Mouse (Mus musculus): ENCODE results near the gene Pfn1. TPM values are rescaled to one million over a fixed set of nuclear protein-coding genes. Genes with fewer than 3 reads are reported as not detected.

Gene Pfn1
- total and polyA plus RNA-seq, 2 experiments from 2014 or later = 486 to 600 TPM

DNA sequence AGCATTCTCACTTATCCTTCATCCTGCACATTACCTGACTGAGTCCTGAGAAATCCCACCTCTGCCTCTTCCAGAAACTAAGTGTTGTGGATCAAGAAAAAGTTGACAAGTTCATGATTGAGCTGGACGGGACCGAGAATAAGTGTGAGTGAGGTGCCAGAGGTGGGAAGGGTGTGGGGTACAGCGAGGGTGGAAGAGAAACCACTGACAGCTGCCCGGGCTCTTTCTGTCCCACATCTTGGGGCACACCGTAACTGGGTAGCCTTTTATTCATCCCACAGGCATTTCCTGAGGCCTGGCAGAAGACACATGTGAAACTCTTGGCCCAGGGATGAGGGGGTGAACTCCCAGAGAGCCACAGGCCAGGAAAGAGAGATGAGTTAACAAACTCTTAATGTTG, 4.1 kb upstream of the Pfn1 start:
- ATAC-seq (ENCODE audit: low FRiP score) (no peak), DNase-seq (ENCODE audit: low spot score) (no peak)
- TF ChIP-seq CTCF (IDR thresholded peaks at IDR 0.05) = no peak
- Histone ChIP-seq H3K4me3 (ENCODE audit: low read depth, low read length) (no peak overlapping the region), H3K9me3 (ENCODE audit: low read length) (no peaks in the 10 kb centered on the region), H3K27ac (ENCODE audit: low read depth, low read length) (no peak overlapping the region), H3K4me1 (ENCODE audit: insufficient read depth, low read length) (peaks cover 5% of the 10 kb centered on the region; the same call in 1 of the 2 replicates), H3K9ac (replicated peaks; ENCODE audit: low read length, poor library complexity, severe bottlenecking) (no peak overlapping the region), H3K36me3 (ENCODE audit: insufficient read depth, low read length) (peaks cover 13% of the 10 kb centered on the region), H3K27me3 (ENCODE audit: insufficient read depth, low read length) (no peaks in the 10 kb centered on the region), H3K4me2 (ENCODE audit: low read depth, low read length, poor library complexity, severe bottlenecking) (no peak overlapping the region)
- 92% methylated on average over 5 of the region's 5 CpGs for WGBS

DNA sequence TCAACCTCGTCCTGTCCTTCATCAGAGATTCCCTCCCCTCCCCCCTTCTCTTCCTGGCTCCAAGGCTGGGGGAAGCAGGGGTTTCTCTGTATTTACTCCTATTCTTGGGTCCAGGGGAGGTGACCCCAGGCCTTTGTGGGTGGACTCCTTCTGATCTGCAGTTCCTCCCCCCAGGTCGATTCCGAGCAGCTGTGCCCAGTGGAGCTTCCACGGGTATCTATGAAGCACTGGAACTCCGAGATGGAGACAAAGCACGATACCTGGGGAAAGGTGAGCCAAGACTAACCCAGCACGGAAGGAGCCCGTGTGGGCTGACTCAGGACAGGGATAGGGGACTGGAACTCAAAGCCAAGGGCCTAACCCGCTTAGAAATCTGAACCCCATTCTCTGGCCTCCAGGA, 3.5 kb upstream of the Pfn1 start:
- DNase-seq (ENCODE audit: low spot score) (no peak), ATAC-seq (ENCODE audit: low FRiP score) (no peak)
- no peaks in the 10 kb centered on the region for H3K9me3 ChIP-seq (ENCODE audit: low read length)
- 61% methylated on average over 9 of the region's 9 CpGs for WGBS
- H3K4me2 ChIP-seq (ENCODE audit: low read depth, low read length, poor library complexity, severe bottlenecking) = no peak overlapping the region
- H3K36me3 ChIP-seq (ENCODE audit: insufficient read depth, low read length) = peaks cover 11% of the 10 kb centered on the region
- no peak overlapping the region for H3K4me3 ChIP-seq (ENCODE audit: low read depth, low read length)
- no peak overlapping the region for H3K9ac ChIP-seq (replicated peaks; ENCODE audit: low read length, poor library complexity, severe bottlenecking)
- no peak overlapping the region for H3K27ac ChIP-seq (ENCODE audit: low read depth, low read length)
- no peak for TF ChIP-seq CTCF (IDR thresholded peaks at IDR 0.05)
- H3K4me1 ChIP-seq (ENCODE audit: insufficient read depth, low read length) = peaks cover 5% of the 10 kb centered on the region; the same call in 1 of the 2 replicates
- no peaks in the 10 kb centered on the region for H3K27me3 ChIP-seq (ENCODE audit: insufficient read depth, low read length)

DNA sequence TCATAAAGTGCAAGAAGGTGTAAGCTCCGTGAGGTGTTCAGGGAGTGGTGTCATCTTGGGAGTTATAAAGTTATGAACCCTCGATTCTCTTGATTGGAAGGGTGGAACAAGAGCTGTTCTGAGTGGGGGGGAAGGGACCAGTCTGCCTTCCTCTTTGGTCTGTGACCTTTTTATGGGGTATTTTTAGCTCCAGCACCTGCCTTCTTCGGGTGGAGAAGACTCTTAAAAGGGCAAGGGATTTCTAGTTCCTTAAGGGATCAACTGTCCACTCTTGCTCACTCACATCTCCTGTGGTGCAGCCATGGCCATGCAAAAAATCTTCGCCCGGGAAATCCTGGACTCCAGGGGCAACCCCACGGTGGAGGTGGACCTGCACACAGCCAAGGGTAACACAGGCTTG, 3.1 kb upstream of the Pfn1 start:
- Histone ChIP-seq H3K9ac (replicated peaks; ENCODE audit: low read length, poor library complexity, severe bottlenecking) (no peak overlapping the region), H3K4me2 (ENCODE audit: low read depth, low read length, poor library complexity, severe bottlenecking) (no peak overlapping the region), H3K4me1 (ENCODE audit: insufficient read depth, low read length) (peaks cover 8% of the 10 kb centered on the region), H3K4me3 (ENCODE audit: low read depth, low read length) (no peak overlapping the region), H3K9me3 (ENCODE audit: low read length) (no peaks in the 10 kb centered on the region), H3K27ac (ENCODE audit: low read depth, low read length) (no peak overlapping the region), H3K36me3 (ENCODE audit: insufficient read depth, low read length) (peaks cover 8% of the 10 kb centered on the region), H3K27me3 (ENCODE audit: insufficient read depth, low read length) (no peaks in the 10 kb centered on the region)
- no peak for TF ChIP-seq CTCF (IDR thresholded peaks at IDR 0.05)
- DNase-seq (ENCODE audit: low spot score) = no peak
- 53% methylated on average over 6 of the region's 6 CpGs for WGBS
- ATAC-seq (ENCODE audit: low FRiP score) = no peak

DNA sequence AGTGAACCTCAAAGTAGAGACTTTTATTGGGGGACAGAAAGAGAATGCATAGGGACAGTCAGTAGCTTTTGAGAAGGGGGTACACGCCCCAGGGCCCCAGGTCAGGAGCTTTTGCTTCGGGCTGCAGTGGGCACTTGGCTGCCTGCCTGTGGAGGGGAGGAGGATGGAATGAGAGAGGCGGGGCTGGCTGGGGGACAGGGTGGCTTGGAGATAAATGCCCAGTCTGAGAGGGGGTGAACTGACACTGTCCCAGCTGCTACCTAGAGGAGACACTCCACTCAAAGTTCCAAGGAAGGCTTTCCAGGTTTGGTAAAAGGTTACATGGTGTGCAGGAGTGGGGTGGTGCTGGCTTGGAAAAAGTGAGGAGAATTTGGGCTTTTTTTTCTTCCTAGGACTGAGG, 2.5 kb upstream of the Pfn1 start, which contains the start of gene Eno3:
Eno3 (plus strand) TSS at position 239 of the 400 bp plus-strand sequence.
- no peak for ATAC-seq (ENCODE audit: low FRiP score)
- Histone ChIP-seq H3K36me3 (ENCODE audit: insufficient read depth, low read length) (peaks cover 5% of the 10 kb centered on the region; the same call in 1 of the 2 replicates), H3K9me3 (ENCODE audit: low read length) (no peaks in the 10 kb centered on the region), H3K4me3 (ENCODE audit: low read depth, low read length) (peak within 1 kb of the TSS; percentile 99), H3K27me3 (ENCODE audit: insufficient read depth, low read length) (no peaks in the 10 kb centered on the region), H3K4me2 (ENCODE audit: low read depth, low read length, poor library complexity, severe bottlenecking) (peak within 1 kb of the TSS; percentile 72), H3K4me1 (ENCODE audit: insufficient read depth, low read length) (peaks cover 8% of the 10 kb centered on the region), H3K9ac (replicated peaks; ENCODE audit: low read length, poor library complexity, severe bottlenecking) (peak within 1 kb of the TSS; percentile 42), H3K27ac (ENCODE audit: low read depth, low read length) (no peak within 1 kb of the TSS)
- TF ChIP-seq CTCF (IDR thresholded peaks at IDR 0.05) = no peak
- DNase-seq (ENCODE audit: low spot score) = no peak
- 14% methylated on average over 3 of the region's 3 CpGs for WGBS

DNA sequence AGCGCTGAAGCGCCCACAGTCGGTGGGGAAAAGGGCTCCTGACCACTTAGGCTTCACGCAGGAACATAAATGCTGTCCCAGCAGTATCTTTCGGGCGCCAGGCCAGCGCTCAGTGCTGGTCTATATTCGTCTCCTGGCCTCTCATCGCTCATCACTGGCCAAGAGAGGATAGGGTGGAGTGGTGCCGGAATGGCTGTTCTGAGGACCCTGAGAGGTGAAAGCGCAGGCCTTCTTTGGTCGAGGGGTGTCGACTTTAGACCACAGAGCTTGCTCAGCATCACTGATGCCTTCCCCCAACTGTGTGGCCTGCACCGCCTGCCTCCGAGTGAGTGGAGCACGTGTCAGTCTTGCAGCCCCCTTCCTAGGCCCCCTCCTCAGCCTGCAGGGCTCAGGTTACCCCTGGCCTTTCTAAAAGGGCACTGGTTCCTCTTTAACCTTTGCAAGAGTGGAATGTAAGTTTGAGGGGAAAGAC, 2.0 kb upstream of the Pfn1 start:
- no peak for TF ChIP-seq CTCF (IDR thresholded peaks at IDR 0.05)
- DNase-seq (ENCODE audit: low spot score) (no peak), ATAC-seq (ENCODE audit: low FRiP score) (no peak)
- Histone ChIP-seq H3K36me3 (ENCODE audit: insufficient read depth, low read length) (peaks cover 5% of the 10 kb centered on the region; the same call in 1 of the 2 replicates), H3K4me3 (ENCODE audit: low read depth, low read length) (peak overlapping the region; percentile 99), H3K4me2 (ENCODE audit: low read depth, low read length, poor library complexity, severe bottlenecking) (peak overlapping the region; percentile 72), H3K4me1 (ENCODE audit: insufficient read depth, low read length) (peaks cover 8% of the 10 kb centered on the region), H3K27ac (ENCODE audit: low read depth, low read length) (no peak overlapping the region), H3K9me3 (ENCODE audit: low read length) (no peaks in the 10 kb centered on the region), H3K27me3 (ENCODE audit: insufficient read depth, low read length) (no peaks in the 10 kb centered on the region), H3K9ac (replicated peaks; ENCODE audit: low read length, poor library complexity, severe bottlenecking) (peak overlapping the region; percentile 42; the same call in 1 of the 2 replicates)
- WGBS = 9% methylated on average over 16 of the region's 16 CpGs

DNA sequence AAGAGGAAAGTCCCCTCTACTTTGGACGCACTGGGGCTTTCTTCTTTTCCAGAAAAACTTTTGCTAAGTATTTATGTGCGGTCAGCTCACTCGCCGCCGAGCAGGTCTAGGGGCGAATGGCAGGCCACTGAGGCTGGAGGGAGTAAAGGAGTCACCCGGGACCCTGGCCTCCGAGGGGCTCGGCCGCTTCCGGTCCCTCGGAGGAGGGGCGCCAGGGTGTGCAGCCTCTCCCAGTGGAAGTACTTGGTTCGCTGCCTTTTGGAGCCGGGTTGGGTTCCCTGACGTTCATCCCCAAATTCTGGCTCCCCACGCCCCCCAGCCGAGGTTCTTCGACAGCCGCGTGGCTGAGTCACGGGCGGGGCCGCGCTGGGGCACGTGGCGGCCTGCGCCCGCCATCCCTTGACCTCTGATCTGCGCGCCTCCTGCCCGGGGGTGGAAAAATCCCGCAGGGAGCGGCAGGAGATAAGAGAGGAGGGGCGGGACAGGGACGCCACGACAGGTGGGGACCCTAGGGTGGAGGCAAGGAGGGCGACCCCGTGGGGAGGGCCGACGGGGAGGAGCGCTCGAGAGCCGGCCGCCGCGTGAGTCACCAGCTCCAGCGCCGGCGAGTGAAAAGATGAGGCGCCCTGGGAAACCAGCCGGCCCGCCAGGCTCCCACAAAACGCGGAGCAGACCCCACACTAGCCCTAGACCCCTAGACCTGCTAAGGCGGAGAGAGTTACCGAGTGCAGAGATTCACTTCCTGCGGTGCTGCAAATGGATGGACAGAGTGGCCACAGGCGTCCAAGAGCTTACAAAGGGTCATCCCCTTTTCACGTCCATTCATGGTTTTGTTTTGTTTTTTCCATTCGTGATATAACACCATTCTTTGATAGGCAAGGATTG, 1.4 kb upstream of the Pfn1 start:
- no peaks in the 10 kb centered on the region for H3K27me3 ChIP-seq (ENCODE audit: insufficient read depth, low read length)
- 1% methylated on average over 60 of the region's 61 CpGs for WGBS
- no peak for DNase-seq (ENCODE audit: low spot score)
- H3K9ac ChIP-seq (replicated peaks; ENCODE audit: low read length, poor library complexity, severe bottlenecking) = peak overlapping the region; percentile 42
- no peak for TF ChIP-seq CTCF (IDR thresholded peaks at IDR 0.05)
- no peaks in the 10 kb centered on the region for H3K9me3 ChIP-seq (ENCODE audit: low read length)
- peak overlapping the region; percentile 62; the same call in 1 of the 2 replicates for H3K27ac ChIP-seq (ENCODE audit: low read depth, low read length)
- peaks cover 11% of the 10 kb centered on the region for H3K36me3 ChIP-seq (ENCODE audit: insufficient read depth, low read length)
- peak overlapping the region; percentile 99 for H3K4me3 ChIP-seq (ENCODE audit: low read depth, low read length)
- H3K4me2 ChIP-seq (ENCODE audit: low read depth, low read length, poor library complexity, severe bottlenecking) = peak overlapping the region; percentile 72
- peaks cover 8% of the 10 kb centered on the region for H3K4me1 ChIP-seq (ENCODE audit: insufficient read depth, low read length)
- no peak for ATAC-seq (ENCODE audit: low FRiP score)

Data from midbrain, postnatal 0 days (tissue).